Mouse (Mus musculus) thymus, adult 2 months (tissue): ENCODE data around the gene 5730522E02Rik.

Source experiments
- CTCF ChIP-seq: fragments of 200-500 bp; IDR thresholded peaks from 2 replicates; pipeline ENCODE4 v1.5.1; 2012; ENCODE audit warnings: mild to moderate bottlenecking, control low read depth, low read length, moderate library complexity, borderline replicate concordance; ENCODE audit not compliant: control insufficient read depth, poor library complexity, insufficient read depth; ENCODE audit errors: extremely low read depth
- POLR2A ChIP-seq: fragments of 200-500 bp; IDR thresholded peaks from 2 replicates; pipeline ENCODE4 v1.6.1; 2012; ENCODE audit warnings: mild to moderate bottlenecking, low read length, control low read depth, moderate library complexity; ENCODE audit not compliant: control insufficient read depth, poor library complexity, insufficient read depth; ENCODE audit errors: extremely low read depth

DNA sequence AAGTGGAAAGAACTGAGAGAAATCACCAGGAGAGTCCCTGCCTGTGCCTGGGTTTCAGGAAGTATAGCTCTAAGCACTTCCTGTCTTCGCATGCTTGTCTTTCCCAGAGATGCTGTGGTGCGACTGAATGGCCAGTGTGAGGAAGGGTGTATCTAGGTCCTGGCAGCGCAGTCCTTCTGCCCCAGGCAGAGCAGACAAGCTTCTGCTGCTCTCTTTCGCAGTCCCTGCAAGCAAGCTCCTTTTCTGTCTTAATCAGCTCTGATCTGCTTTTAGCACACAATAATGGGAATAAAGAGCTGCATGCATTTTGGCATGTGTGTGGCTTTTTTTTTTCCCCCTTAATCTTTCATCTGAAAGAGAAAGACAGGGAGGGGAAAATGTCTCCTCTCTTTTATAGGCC is 338.2 kb downstream of the 5730522E02Rik start:
- TF ChIP-seq POLR2A, result no peak
- TF ChIP-seq CTCF, result no peak
